Mouse (Mus musculus): Measurements from ENCODE around the gene Igfbp5.

- TF ChIP-seq CTCF (conservative IDR thresholded peaks at IDR 0.05; ENCODE audit: insufficient read depth, insufficient read length, low read depth, low read length), result no peak
- TF ChIP-seq POLR2A (IDR thresholded peaks at IDR 0.05; ENCODE audit: low read depth, low read length), result no peak
Measured at GRCm38 (mm10) chr1:72859963-72860362, 14.7 kb downstream of the Igfbp5 start.
